Mouse (Mus musculus) brain, adult 2 months (tissue): ENCODE measurements at regions not wholly inside any gene's neighbourhood (a gene's known extent, or its start where the extent isn't known, plus 50 kb on each side); places are given as distances from the start of the nearest gene placed in this dataset.

Experiments used
- DNase-seq: peaks from one replicate; pipeline ENCODE4 v3.0.0; 2011; ENCODE audit warnings: low read depth, low spot score

- DNase-seq: no peak
Measured at GRCm38 (mm10) chr17:51397973-51398372, 218.8 kb upstream of the Tbc1d5 start.

GRCm38 (mm10) chr17:51393771-51394221 is 214.6 kb upstream of the Tbc1d5 start:
- peak; percentile 74 for DNase-seq

- DNase-seq: no peak
Measured at GRCm38 (mm10) chr17:51391871-51392270, 212.7 kb upstream of the Tbc1d5 start.

- DNase-seq: no peak
Measured at GRCm38 (mm10) chr17:51382552-51382951, 203.4 kb upstream of the Tbc1d5 start.

- DNase-seq: no peak
Measured at GRCm38 (mm10) chr17:51371937-51372479, 192.9 kb upstream of the Tbc1d5 start.

- DNase-seq: peak; percentile 24
Measured at GRCm38 (mm10) chr17:51370990-51371389, 191.8 kb upstream of the Tbc1d5 start.

GRCm38 (mm10) chr17:51370085-51370484 is 190.9 kb upstream of the Tbc1d5 start:
- no peak for DNase-seq

GRCm38 (mm10) chr17:51362801-51363200 is 183.6 kb upstream of the Tbc1d5 start:
- DNase-seq: no peak

- peak; percentile 17 for DNase-seq
Measured at GRCm38 (mm10) chr17:51362271-51362670, 183.1 kb upstream of the Tbc1d5 start.

- DNase-seq: peak; percentile 5
Measured at GRCm38 (mm10) chr17:51358362-51358739, 179.2 kb upstream of the Tbc1d5 start.

GRCm38 (mm10) chr17:51357690-51358361 is 178.7 kb upstream of the Tbc1d5 start:
- DNase-seq: no peak

GRCm38 (mm10) chr17:51356447-51356846 is 177.3 kb upstream of the Tbc1d5 start:
- DNase-seq: peak; percentile 13

- DNase-seq: no peak
Measured at GRCm38 (mm10) chr17:51321868-51322267, 142.7 kb upstream of the Tbc1d5 start.

- peak; percentile 42 for DNase-seq
Measured at GRCm38 (mm10) chr17:51321025-51321424, 141.9 kb upstream of the Tbc1d5 start.

GRCm38 (mm10) chr17:51304964-51305363 is 125.8 kb upstream of the Tbc1d5 start:
- DNase-seq: no peak

GRCm38 (mm10) chr17:51290741-51291140 is 111.6 kb upstream of the Tbc1d5 start:
- DNase-seq: no peak

GRCm38 (mm10) chr17:51288751-51289150 is 109.6 kb upstream of the Tbc1d5 start:
- DNase-seq: peak; percentile 43

- DNase-seq: no peak
Measured at GRCm38 (mm10) chr17:51287878-51288277, 108.7 kb upstream of the Tbc1d5 start.

- DNase-seq: no peak
Measured at GRCm38 (mm10) chr17:51285362-51285761, 106.2 kb upstream of the Tbc1d5 start.

- no peak for DNase-seq
Measured at GRCm38 (mm10) chr17:51278771-51279170, 99.6 kb upstream of the Tbc1d5 start.

- DNase-seq: no peak
Measured at GRCm38 (mm10) chr17:51278094-51278493, 98.9 kb upstream of the Tbc1d5 start.

GRCm38 (mm10) chr17:51277161-51277560 is 98.0 kb upstream of the Tbc1d5 start:
- DNase-seq: peak; percentile 7

- no peak for DNase-seq
Measured at GRCm38 (mm10) chr17:51272025-51272424, 92.9 kb upstream of the Tbc1d5 start.
